Mouse (Mus musculus) liver, postnatal 0 days (tissue): Measurements from ENCODE around the gene Cacna1a. TPM values are rescaled to one million over a fixed set of nuclear protein-coding genes. Genes with fewer than 3 reads are reported as not detected.

Source experiments
- ATAC-seq: fragments of 200-750 bp; cut with Nextera tagmentation; 2 replicates; pipeline ENCODE4 v1.8.0; 2017; ENCODE audit warnings: mild to moderate bottlenecking, moderate library complexity
- DNase-seq: peaks from one replicate; pipeline ENCODE4 v3.0.0-alpha.2; 2016
- H3K27ac ChIP-seq: fragments of 300-500 bp; sonication (generic); 2 replicates; pipeline ENCODE4 v1.5.1; 2014; ENCODE audit warnings: antibody characterized with exemption, moderate library complexity, mild to moderate bottlenecking, low read depth
- H3K27me3 ChIP-seq: fragments of 300-500 bp; sonication (generic); 2 replicates; pipeline ENCODE4 v1.6.1; 2014; ENCODE audit warnings: low read length, control low read depth, mixed read lengths; ENCODE audit not compliant: insufficient read depth
- H3K36me3 ChIP-seq: fragments of 300-500 bp; sonication (generic); replicated peaks from 2 replicates; pipeline ENCODE4 v1.6.1; 2014; ENCODE audit warnings: mild to moderate bottlenecking, control low read depth, low read length, moderate library complexity, mixed read lengths; ENCODE audit not compliant: insufficient read depth
- H3K4me1 ChIP-seq: fragments of 300-500 bp; sonication (generic); 2 replicates; pipeline ENCODE4 v1.6.1; 2014; ENCODE audit warnings: antibody characterized with exemption, mild to moderate bottlenecking, control low read depth; ENCODE audit not compliant: insufficient read depth
- H3K4me2 ChIP-seq: fragments of 300-500 bp; sonication (generic); 2 replicates; pipeline ENCODE4 v1.6.1; 2014; ENCODE audit warnings: low read depth, mild to moderate bottlenecking, low read length, moderate library complexity, mixed read lengths
- H3K4me3 ChIP-seq: fragments of 300-500 bp; sonication (generic); 2 replicates; pipeline ENCODE4 v1.5.1; 2014; ENCODE audit warnings: low read depth, low read length
- H3K9ac ChIP-seq: fragments of 300-500 bp; sonication (generic); replicated peaks from 2 replicates; pipeline ENCODE4 v1.6.1; 2014; ENCODE audit warnings: mild to moderate bottlenecking, moderate library complexity
- H3K9me3 ChIP-seq: fragments of 300-500 bp; sonication (generic); 2 replicates; pipeline ENCODE4 v1.6.1; 2016; ENCODE audit warnings: mild to moderate bottlenecking, control low read depth, low read length, mixed read lengths
- CTCF ChIP-seq: sonication (generic); IDR thresholded peaks from 2 replicates; pipeline ENCODE4 v1.5.1; 2016; ENCODE audit warnings: antibody characterized with exemption, low read depth
- EP300 ChIP-seq: IDR thresholded peaks from 2 replicates; pipeline ENCODE4 v1.6.1; 2016; ENCODE audit warnings: antibody characterized with exemption, low read depth, mild to moderate bottlenecking
- WGBS: fragments of 180-500 bp; shearing (Covaris S2); extraction: QIAGEN DNeasy Blood & Tissue Kit; methylation state at CpG from one replicate; pipeline ENCODE4 v1.1.7; 2014; ENCODE audit not compliant: insufficient replicate concordance; 5-methylcytosine and 5-hydroxymethylcytosine counted together
- polyA plus RNA-seq: library from polyadenylated mRNA; unstranded; fragments of >200 nt; fragmentation: Nextera tagmentation; extraction: Ambion mirVana; gene quantifications from 2 replicates; pipeline ENCODE4 v1.2.1, GENCODE M21; 2015

The Cacna1a gene
- polyA plus RNA-seq, 1 experiment from 2014 or later: 0.49 TPM

- Histone ChIP-seq H3K4me1 (no peaks in the 10 kb centered on the region), H3K9ac (no peak overlapping the region), H3K27ac (no peak overlapping the region), H3K4me2 (no peak overlapping the region), H3K4me3 (no peak overlapping the region), H3K9me3 (no peaks in the 10 kb centered on the region), H3K27me3 (no peaks in the 10 kb centered on the region), H3K36me3 (no peaks in the 10 kb centered on the region)
- no peak for DNase-seq
- no peak for TF ChIP-seq CTCF
- TF ChIP-seq EP300: no peak
- WGBS: 73% methylated on average over 6 of the region's 6 CpGs
- ATAC-seq: no peak
Measured at GRCm38 (mm10) chr8:84518720-84519119, 130.5 kb downstream of the Cacna1a start.

DNA sequence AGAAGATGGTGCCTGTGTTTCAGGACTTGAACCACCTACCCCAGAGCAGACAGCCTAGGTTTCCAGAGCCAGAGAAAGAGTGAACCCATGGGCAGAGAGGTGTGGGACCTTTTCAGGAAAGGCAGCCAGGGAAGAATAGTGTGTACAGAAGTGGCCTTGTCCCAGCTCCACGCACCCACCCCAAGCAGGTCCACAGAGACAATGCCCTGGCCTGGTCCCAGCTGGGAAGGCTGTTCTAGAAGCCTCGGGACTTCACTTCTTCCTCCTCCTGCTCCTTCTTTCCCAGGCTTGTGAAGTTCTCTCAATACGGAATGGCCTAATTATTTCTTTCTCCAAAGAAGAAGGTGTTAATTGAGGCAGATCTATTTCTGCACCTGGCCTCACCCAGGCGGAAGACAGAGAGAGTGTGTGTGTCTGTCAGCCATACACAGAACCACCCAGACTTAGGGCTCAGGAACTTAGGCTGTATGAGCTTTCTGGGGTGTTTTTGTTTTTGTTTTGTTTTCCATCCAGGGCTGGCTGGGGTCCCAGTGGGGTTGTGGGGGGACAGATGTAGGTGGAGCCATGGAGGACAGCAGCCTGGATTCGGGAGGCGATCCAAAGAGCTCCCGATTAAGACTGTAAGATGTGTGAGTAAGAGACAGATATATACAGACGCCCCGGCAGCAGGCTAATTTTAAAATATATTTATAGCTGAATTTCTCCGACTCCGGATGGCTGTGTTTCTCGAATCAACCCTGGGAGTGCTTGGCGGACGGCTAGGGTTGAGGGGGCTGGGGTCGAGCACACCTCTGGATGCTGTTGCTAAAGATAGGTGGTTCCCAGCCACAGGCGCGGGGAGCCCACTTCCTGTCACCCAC, 131.8 kb downstream of the Cacna1a start:
- no peak overlapping the region for H3K4me2 ChIP-seq
- WGBS: 53% methylated on average over 17 of the region's 17 CpGs
- H3K4me3 ChIP-seq: no peak overlapping the region
- no peak for ATAC-seq
- DNase-seq: no peak
- H3K27ac ChIP-seq: no peak overlapping the region
- H3K36me3 ChIP-seq: no peaks in the 10 kb centered on the region
- no peaks in the 10 kb centered on the region for H3K4me1 ChIP-seq
- TF ChIP-seq CTCF (no peak), EP300 (no peak)
- H3K9me3 ChIP-seq: no peaks in the 10 kb centered on the region
- H3K27me3 ChIP-seq: no peaks in the 10 kb centered on the region
- no peak overlapping the region for H3K9ac ChIP-seq

DNA sequence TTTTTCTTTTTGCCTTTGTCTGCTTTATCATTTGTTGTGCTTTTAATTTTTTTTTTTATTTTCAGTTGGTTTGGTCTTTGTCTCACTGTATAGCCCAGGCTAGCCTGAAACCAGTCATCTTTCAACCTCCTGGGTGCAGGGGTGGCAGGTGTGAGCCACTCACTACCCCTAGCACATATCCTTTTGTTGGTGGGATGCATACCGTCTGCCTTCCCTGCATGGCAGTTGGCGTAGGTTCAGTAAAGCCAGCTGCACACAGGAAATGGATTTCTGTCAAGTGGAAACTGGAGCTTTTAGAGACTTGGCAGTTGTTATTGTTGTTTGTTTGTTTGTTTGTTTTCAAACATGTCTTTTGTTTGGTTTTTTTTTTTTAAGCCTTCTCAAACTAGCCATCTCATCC, 132.8 kb downstream of the Cacna1a start:
- H3K4me2 ChIP-seq: no peak overlapping the region
- TF ChIP-seq EP300 (no peak), CTCF (no peak)
- ATAC-seq (no peak), DNase-seq (no peak)
- no peak overlapping the region for H3K9ac ChIP-seq
- H3K9me3 ChIP-seq: no peaks in the 10 kb centered on the region
- H3K27ac ChIP-seq: no peak overlapping the region
- H3K27me3 ChIP-seq: no peaks in the 10 kb centered on the region
- H3K4me1 ChIP-seq: no peaks in the 10 kb centered on the region
- H3K36me3 ChIP-seq: no peaks in the 10 kb centered on the region
- H3K4me3 ChIP-seq: no peak overlapping the region
- WGBS: 38% methylated on average over 2 of the region's 2 CpGs

DNA sequence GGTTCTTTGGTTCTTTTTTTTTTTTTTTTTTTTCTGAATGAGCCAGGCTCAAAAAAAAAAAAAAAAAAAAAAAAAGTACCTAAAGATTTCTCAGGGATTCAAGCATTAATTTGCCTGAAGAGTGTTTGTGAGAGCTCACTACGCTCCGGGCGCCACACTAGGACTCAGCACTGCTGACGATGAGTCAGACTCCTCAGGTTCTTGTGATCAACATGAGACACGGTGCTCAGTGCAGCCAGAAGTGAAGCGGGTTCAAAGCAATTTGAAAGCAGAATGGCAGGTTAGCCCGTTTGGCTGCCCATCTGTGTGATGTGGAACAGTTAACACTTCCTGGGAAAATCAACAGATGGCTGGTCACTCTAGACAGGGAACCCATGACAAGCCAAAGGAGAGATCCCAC, 139.8 kb downstream of the Cacna1a start:
- 74% methylated on average over 7 of the region's 7 CpGs for WGBS
- no peak overlapping the region for H3K9ac ChIP-seq
- H3K27me3 ChIP-seq: no peaks in the 10 kb centered on the region
- ATAC-seq (no peak), DNase-seq (no peak)
- H3K4me2 ChIP-seq: no peak overlapping the region
- TF ChIP-seq CTCF: no peak
- TF ChIP-seq EP300: no peak
- no peaks in the 10 kb centered on the region for H3K36me3 ChIP-seq
- peaks cover 3% of the 10 kb centered on the region; the same call in 1 of the 2 replicates for H3K9me3 ChIP-seq
- H3K4me3 ChIP-seq: no peak overlapping the region
- no peak overlapping the region for H3K27ac ChIP-seq
- H3K4me1 ChIP-seq: no peaks in the 10 kb centered on the region

GRCm38 (mm10) chr8:84529548-84529947, 141.3 kb downstream of the Cacna1a start:
- DNase-seq (no peak), ATAC-seq (no peak)
- Histone ChIP-seq H3K9ac (no peak overlapping the region), H3K9me3 (peaks cover 3% of the 10 kb centered on the region; the same call in 1 of the 2 replicates), H3K27ac (no peak overlapping the region), H3K4me1 (no peaks in the 10 kb centered on the region), H3K4me3 (no peak overlapping the region), H3K36me3 (no peaks in the 10 kb centered on the region), H3K27me3 (no peaks in the 10 kb centered on the region), H3K4me2 (no peak overlapping the region)
- TF ChIP-seq EP300: no peak
- no peak for TF ChIP-seq CTCF
- 55% methylated on average over 4 of the region's 4 CpGs for WGBS

- TF ChIP-seq EP300 (no peak), CTCF (no peak)
Measured at GRCm38 (mm10) chr8:84532725-84533124, 144.5 kb downstream of the Cacna1a start.

More at GRCm38 (mm10) chr8:84532725-84533124, 144.5 kb downstream of the Cacna1a start:
- Histone ChIP-seq H3K4me3 (no peak overlapping the region), H3K9ac (no peak overlapping the region), H3K4me1 (no peaks in the 10 kb centered on the region), H3K36me3 (no peaks in the 10 kb centered on the region), H3K4me2 (no peak overlapping the region), H3K27me3 (no peaks in the 10 kb centered on the region), H3K27ac (no peak overlapping the region), H3K9me3 (peaks cover 3% of the 10 kb centered on the region; the same call in 1 of the 2 replicates)
- DNase-seq (no peak), ATAC-seq (no peak)
- 68% methylated on average over 1 of the region's 1 CpGs for WGBS
